In genomic region chr9:15263487-15263886, GRCm38 (mm10) we compare ENCODE assay signal across 18 mouse cellular contexts. TPM values are rescaled to one million over a fixed set of nuclear protein-coding genes. Genes with fewer than 3 reads are reported as not detected.
"Had no signal": no experiment of that assay in that cellular context is flagged by ENCODE, and none has a peak within 500 bp of the region (broad histone marks: within the 10 kb centered on the region; RNA-seq: fewer than 3 reads in every experiment).

No protein-coding gene starts in this region.

- H3K4me1 ChIP-seq: limb, embryonic 15.5 days; liver, embryonic 12.5 days; midbrain, embryonic 10.5 days; neural tube, embryonic 15.5 days had no signal

- H3K4me3 ChIP-seq: layer of hippocampus, adult 2 months; left cerebral cortex, adult 2 months; limb, embryonic 15.5 days; liver, embryonic 12.5 days; midbrain, embryonic 10.5 days; myocyte; neural tube, embryonic 15.5 days had no signal

- H3K27me3 ChIP-seq: limb, embryonic 15.5 days; liver, embryonic 12.5 days; neural tube, embryonic 15.5 days had no signal

- DNase-seq: kidney, postnatal 10 days; kidney, postnatal 4 days; lung, embryonic 14.5 days; lung, postnatal 10 days; lung, postnatal 4 days; midbrain, embryonic 14.5 days; right cerebral cortex, adult 18-20 months; right cerebral cortex, postnatal 25 days; thymus, adult 18-20 months; thymus, postnatal 14 days had no signal

- H3K27ac ChIP-seq: layer of hippocampus, adult 2 months; left cerebral cortex, adult 2 months; limb, embryonic 15.5 days; liver, embryonic 12.5 days; midbrain, embryonic 10.5 days; neural tube, embryonic 15.5 days had no signal

- H3K9me3 ChIP-seq: limb, embryonic 15.5 days; liver, embryonic 12.5 days; midbrain, embryonic 10.5 days; neural tube, embryonic 15.5 days had no signal

RNA-seq across cellular contexts. Expression of gene Vstm5, which starts 24.6 kb away (rescaled TPM):
- total RNA-seq: megakaryocyte, adult 5-6 weeks had no signal
- polyA plus RNA-seq: myocyte had no signal
